Mouse (Mus musculus) kidney, adult 2 months (tissue): ENCODE measurements around the gene Uspl1.

ENCODE experiments used
- CTCF ChIP-seq: fragments of 200-500 bp; conservative IDR thresholded peaks from 2 replicates; pipeline ENCODE4 v1.5.1; 2011; ENCODE audit warnings: low read depth, mild to moderate bottlenecking, control low read depth, low read length, moderate library complexity, mixed read lengths; ENCODE audit not compliant: insufficient read depth, insufficient read length
- POLR2A ChIP-seq: fragments of 200-500 bp; IDR thresholded peaks from one replicate; pipeline ENCODE4 v1.6.1; 2011; ENCODE audit warnings: low read depth, low read length, control low read depth

- TF ChIP-seq CTCF (no peak), POLR2A (no peak)
These were observed 14.6 kb downstream of the Uspl1 start for GRCm38 (mm10) chr5:149198782-149199181.
